Mouse (Mus musculus) MEL (cell line): Measurements from ENCODE around the gene Jag2.

Experiments
- CHD2 ChIP-seq: IDR thresholded peaks from 2 replicates; pipeline ENCODE4 v1.6.1; 2011; ENCODE audit warnings: low read length, improper control_type of control experiment
- GATA1 ChIP-seq: IDR thresholded peaks from 2 replicates; pipeline ENCODE4 v1.6.1; 2011; ENCODE audit warnings: low read depth, low read length, improper control_type of control experiment
- MAZ ChIP-seq: IDR thresholded peaks from 2 replicates; pipeline ENCODE4 v1.6.1; 2012; ENCODE audit warnings: low read depth, mild to moderate bottlenecking, inconsistent platforms, low read length, improper control_type of control experiment
- NRF1 ChIP-seq: IDR thresholded peaks from 2 replicates; pipeline ENCODE4 v1.6.1; 2014; ENCODE audit warnings: low read depth, mild to moderate bottlenecking, inconsistent platforms, low read length, improper control_type of control experiment, moderate library complexity; ENCODE audit not compliant: poor library complexity, insufficient read depth, severe bottlenecking

GRCm38 (mm10) chr12:112937906-112938305, 8.3 kb upstream of the Jag2 start:
- TF ChIP-seq GATA1 (no peak), MAZ (no peak), NRF1 (no peak), CHD2 (no peak)
